Mouse (Mus musculus) ES-Bruce4 (cell line): ENCODE data around the gene Sema4b.
A peak's percentile ranks its signal among the peaks of the same experiment; 100 is the strongest.

Source experiments
- CTCF ChIP-seq: IDR thresholded peaks from one replicate; pipeline ENCODE4 v1.8.1; 2011; ENCODE audit warnings: low read depth, low read length
- EP300 ChIP-seq: IDR thresholded peaks from 2 replicates; pipeline ENCODE4 v1.6.1; 2011; ENCODE audit warnings: low read depth, low read length; ENCODE audit not compliant: insufficient read depth

DNA sequence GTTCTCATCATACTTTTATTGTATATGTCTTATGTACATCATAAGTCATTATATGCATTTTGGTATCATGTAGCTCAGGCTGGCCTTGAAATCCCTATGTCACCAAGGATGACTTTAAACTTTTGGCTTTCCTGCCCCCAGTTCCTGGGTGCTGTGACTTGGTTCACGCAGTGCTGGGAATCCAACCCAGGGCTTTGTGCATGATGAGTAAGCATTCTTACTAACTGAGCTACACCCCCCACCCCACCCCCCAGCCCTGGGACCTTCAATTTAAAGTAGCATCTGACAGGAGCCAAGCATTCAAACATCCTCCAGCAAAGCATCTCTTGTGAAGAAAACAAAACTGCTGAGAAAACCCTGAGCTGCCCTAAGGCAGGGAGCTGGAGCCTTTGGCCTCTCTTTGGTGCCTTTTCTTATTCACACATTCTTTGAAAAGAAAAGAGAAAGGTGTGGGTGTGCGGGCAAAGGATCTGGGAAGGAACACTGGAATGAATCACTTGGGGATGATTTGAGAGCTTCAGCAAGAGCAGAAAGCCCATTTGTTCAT lies 2.0 kb downstream of the Sema4b start:
- TF ChIP-seq CTCF (no peak), EP300 (peak; percentile 92)
